Comparison of ENCODE assay signal across 8 mouse cellular contexts in genomic region chr7:132814089-132814450, GRCm38 (mm10). TPM values are rescaled to one million over a fixed set of nuclear protein-coding genes. Genes with fewer than 3 reads are reported as not detected.
DNase-seq lines count a peak whose midpoint lies in the region; ATAC-seq and TF ChIP-seq lines count a peak whose summit lies in the region.

No protein-coding gene starts in this region.

- H3K27ac ChIP-seq in embryonic facial prominence, embryonic 14.5 days (replicated peaks; ENCODE audit: low read depth, low read length), result peak overlapping the region; percentile 88
- peak overlapping the region; percentile 92 for H3K27ac ChIP-seq in limb, embryonic 14.5 days (replicated peaks; ENCODE audit: low read depth, low read length)
- peak overlapping the region; percentile 86 for H3K27ac ChIP-seq in neural tube, embryonic 15.5 days (replicated peaks)

- peak overlapping the region; percentile 84 for H3K4me2 ChIP-seq in embryonic facial prominence, embryonic 14.5 days (ENCODE audit: low read depth, low read length)
- peak overlapping the region; percentile 90 for H3K4me2 ChIP-seq in limb, embryonic 14.5 days (replicated peaks; ENCODE audit: low read depth, low read length, severe bottlenecking)
- H3K4me2 ChIP-seq in neural tube, embryonic 15.5 days, result peak overlapping the region; percentile 89

- peak; percentile 60 to 80 for DNase-seq in lung, adult 18-20 months
- no peak for DNase-seq in lung, postnatal 4 days
- peak; percentile 56 for DNase-seq in embryonic facial prominence, embryonic 14.5 days (ENCODE audit: low spot score)
- no peak for DNase-seq in limb, embryonic 14.5 days (ENCODE audit: low spot score)
- no peak for DNase-seq in adipocyte (ENCODE audit: low spot score)
- DNase-seq in thymus, postnatal 36 days, result no peak
- no peak for DNase-seq in frontal cortex, postnatal 14 days (ENCODE audit: low spot score in 2 of 2)

- peaks cover 21% of the 10 kb centered on the region for H3K4me1 ChIP-seq in embryonic facial prominence, embryonic 14.5 days (ENCODE audit: control insufficient read depth, insufficient read depth, low read length)
- H3K4me1 ChIP-seq in limb, embryonic 14.5 days (ENCODE audit: control insufficient read depth, insufficient read depth, low read length), result peaks cover 44% of the 10 kb centered on the region
- H3K4me1 ChIP-seq in neural tube, embryonic 15.5 days, result peaks cover 45% of the 10 kb centered on the region

- peak overlapping the region; percentile 68 for H3K4me3 ChIP-seq in embryonic facial prominence, embryonic 14.5 days (ENCODE audit: low read depth, low read length)
- H3K4me3 ChIP-seq in limb, embryonic 14.5 days (replicated peaks; ENCODE audit: low read length), result peak overlapping the region; percentile 73
- peak overlapping the region; percentile 74 for H3K4me3 ChIP-seq in neural tube, embryonic 15.5 days (replicated peaks)

- no peak for TF ChIP-seq POLR2A in limb, embryonic 14.5 days (IDR thresholded peaks at IDR 0.05; ENCODE audit: borderline replicate concordance, extremely low read depth, insufficient read depth, insufficient read length)

- H3K27me3 ChIP-seq in embryonic facial prominence, embryonic 14.5 days (replicated peaks; ENCODE audit: control insufficient read depth, insufficient read depth, low read length), result no peaks in the 10 kb centered on the region
- H3K27me3 ChIP-seq in limb, embryonic 14.5 days (ENCODE audit: control insufficient read depth, insufficient read depth, low read length), result no peaks in the 10 kb centered on the region
- H3K27me3 ChIP-seq in neural tube, embryonic 15.5 days (replicated peaks), result no peaks in the 10 kb centered on the region; the same call in 1 of the 2 replicates

- no peaks in the 10 kb centered on the region for H3K9me3 ChIP-seq in embryonic facial prominence, embryonic 14.5 days (ENCODE audit: control insufficient read depth, low read length)
- H3K9me3 ChIP-seq in limb, embryonic 14.5 days (ENCODE audit: control insufficient read depth, low read length), result no peaks in the 10 kb centered on the region
- H3K9me3 ChIP-seq in neural tube, embryonic 15.5 days (replicated peaks), result no peaks in the 10 kb centered on the region

- peak; percentile 5 for ATAC-seq in embryonic facial prominence, embryonic 14.5 days (ENCODE audit: low read depth)
- no peak for ATAC-seq in limb, embryonic 14.5 days (ENCODE audit: low FRiP score, low read depth)
- ATAC-seq in neural tube, embryonic 15.5 days (ENCODE audit: low FRiP score), result peak; percentile 7; the same call in 1 of the 2 replicates

- peak overlapping the region; percentile 81 for H3K9ac ChIP-seq in embryonic facial prominence, embryonic 14.5 days (ENCODE audit: low read depth, low read length)
- peak overlapping the region; percentile 92 for H3K9ac ChIP-seq in limb, embryonic 14.5 days (ENCODE audit: low read depth, low read length, severe bottlenecking)
- peak overlapping the region; percentile 70 for H3K9ac ChIP-seq in neural tube, embryonic 15.5 days (replicated peaks)

- no peaks in the 10 kb centered on the region for H3K36me3 ChIP-seq in embryonic facial prominence, embryonic 14.5 days (ENCODE audit: control insufficient read depth, insufficient read depth, low read length)
- 0 out of 2 replicates have a peak, but pooled peaks cover 2% of the 10 kb centered on the region for H3K36me3 ChIP-seq in limb, embryonic 14.5 days (ENCODE audit: control insufficient read depth, insufficient read depth, low read length)
- H3K36me3 ChIP-seq in neural tube, embryonic 15.5 days, result no peaks in the 10 kb centered on the region

- WGBS in embryonic facial prominence, embryonic 14.5 days, result 0% methylated on average over 7 of the region's 7 CpGs
- under 1% methylated on average over 7 of the region's 7 CpGs for WGBS in limb, embryonic 14.5 days
- whole genome bisulfite sequencing in neural tube, embryonic 15.5 days, result 1% methylated on average over 7 of the region's 7 CpGs

RNA-seq across cellular contexts. Expression of gene Fam53b, which starts 0.4 kb away (rescaled TPM):
- polyA plus RNA-seq in embryonic facial prominence, embryonic 14.5 days (2014; fragmentation: Nextera tagmentation; extraction: Ambion mirVana), result 16.5 and 21.0 TPM in 2 replicates
- polyA plus RNA-seq in limb, embryonic 14.5 days (2012; rRNA removed), result 15.1 and 17.3 TPM in 2 replicates
- polyA plus RNA-seq in limb, embryonic 14.5 days (2014; fragmentation: Nextera tagmentation; extraction: Ambion mirVana), result 20.8 and 25.0 TPM in 2 replicates
- 12.4 and 14.2 TPM in 2 replicates for polyA plus RNA-seq in neural tube, embryonic 15.5 days (2015; fragmentation: Nextera tagmentation; extraction: Ambion mirVana)

RNA-seq across cellular contexts. Expression of gene Eef1akmt2, which starts 38.4 kb away (rescaled TPM):
- polyA plus RNA-seq in embryonic facial prominence, embryonic 14.5 days (2014; fragmentation: Nextera tagmentation; extraction: Ambion mirVana), result 58.5 and 62.2 TPM in 2 replicates
- polyA plus RNA-seq in limb, embryonic 14.5 days (2012; rRNA removed), result 39.1 and 50.9 TPM in 2 replicates
- 68.6 and 70.2 TPM in 2 replicates for polyA plus RNA-seq in limb, embryonic 14.5 days (2014; fragmentation: Nextera tagmentation; extraction: Ambion mirVana)
- polyA plus RNA-seq in neural tube, embryonic 15.5 days (2015; fragmentation: Nextera tagmentation; extraction: Ambion mirVana), result 76.3 and 84.5 TPM in 2 replicates

RNA-seq across cellular contexts. Expression of gene Abraxas2, which starts 45.0 kb away (rescaled TPM):
- polyA plus RNA-seq in embryonic facial prominence, embryonic 14.5 days (2014; fragmentation: Nextera tagmentation; extraction: Ambion mirVana), result 38.7 and 39.2 TPM in 2 replicates
- polyA plus RNA-seq in limb, embryonic 14.5 days (2012; rRNA removed), result 26.9 and 29.5 TPM in 2 replicates
- polyA plus RNA-seq in limb, embryonic 14.5 days (2014; fragmentation: Nextera tagmentation; extraction: Ambion mirVana), result 38.1 and 39.2 TPM in 2 replicates
- polyA plus RNA-seq in neural tube, embryonic 15.5 days (2015; fragmentation: Nextera tagmentation; extraction: Ambion mirVana), result 32.6 and 34.5 TPM in 2 replicates

Comparison
In these comparisons a context has a peak if more than half of its experiments do, and no peak if none do; other contexts are left out.
1. DNase-seq: peak in lung, adult 18-20 months (2 of 2) and embryonic facial prominence, embryonic 14.5 days (single experiment); none in lung, postnatal 4 days (0 of 2), limb, embryonic 14.5 days (single experiment), adipocyte (single experiment), thymus, postnatal 36 days (0 of 2) and frontal cortex, postnatal 14 days (0 of 2).
2. Peak in every context shown above with its lines, with median percentiles within 50 percentile points of each other: H3K27ac ChIP-seq, H3K4me2 ChIP-seq, H3K4me3 ChIP-seq and H3K9ac ChIP-seq.